Mouse (Mus musculus) ES-E14 (cell line): ENCODE measurements around the gene Ubxn10. TPM values are rescaled to one million over a fixed set of nuclear protein-coding genes. Genes with fewer than 3 reads are reported as not detected.

Experiments
- DNase-seq: peaks from one replicate; pipeline ENCODE4 v3.0.0-alpha.2; 2013; ENCODE audit warnings: low read depth, low spot score
- H3K27ac ChIP-seq: 2 replicates; pipeline ENCODE4 v1.5.1; 2012; ENCODE audit warnings: low read depth, mild to moderate bottlenecking, low read length, moderate library complexity, mixed read lengths; ENCODE audit not compliant: poor library complexity, insufficient read depth, severe bottlenecking
- H3K36me3 ChIP-seq: 2 replicates; pipeline ENCODE4 v1.6.1; 2012; ENCODE audit warnings: mild to moderate bottlenecking, low read length, moderate library complexity, mixed read lengths; ENCODE audit not compliant: control insufficient read depth, poor library complexity, insufficient read depth, severe bottlenecking
- H3K4me1 ChIP-seq, 2 experiments: fragments of 150-350 bp in 1 of 2; sonication (generic) in 1 of 2; 2 replicates each; pipeline ENCODE4 v1.6.1; 2012; ENCODE audit warnings: low read length in 2 of 2, mild to moderate bottlenecking in 1 of 2, mixed read lengths in 1 of 2; ENCODE audit not compliant: control insufficient read depth in 2 of 2, insufficient read depth in 2 of 2, poor library complexity in 1 of 2
- H3K4me3 ChIP-seq, 2 experiments: fragments of 150-350 bp in 1 of 2; sonication (generic) in 1 of 2; 2 replicates each; pipeline ENCODE4 v1.5.1; 2012; ENCODE audit warnings: low read length in 2 of 2, low read depth in 1 of 2, mild to moderate bottlenecking in 1 of 2, mixed read lengths in 1 of 2; ENCODE audit not compliant: insufficient read depth in 1 of 2, poor library complexity in 1 of 2, severe bottlenecking in 1 of 2
- H3K9ac ChIP-seq: 2 replicates; pipeline ENCODE4 v1.6.1; 2012; ENCODE audit warnings: low read depth, mild to moderate bottlenecking, low read length, mixed read lengths; ENCODE audit not compliant: poor library complexity, insufficient read depth, severe bottlenecking
- H3K9me3 ChIP-seq: fragments of 150-350 bp; sonication (generic); 2 replicates; pipeline ENCODE4 v1.6.1; 2012; ENCODE audit warnings: low read depth, mild to moderate bottlenecking, low read length; ENCODE audit not compliant: control insufficient read depth, insufficient read depth
- CHD2 ChIP-seq: IDR thresholded peaks from 2 replicates; pipeline ENCODE4 v1.6.1; 2014; ENCODE audit warnings: mild to moderate bottlenecking, low read depth, low read length, inconsistent platforms
- HCFC1 ChIP-seq: IDR thresholded peaks from 2 replicates; pipeline ENCODE4 v1.6.1; 2012; ENCODE audit warnings: low read length, inconsistent platforms, borderline replicate concordance; ENCODE audit not compliant: insufficient read depth
- MAFK ChIP-seq: IDR thresholded peaks from 2 replicates; pipeline ENCODE4 v1.6.1; 2014; ENCODE audit warnings: mild to moderate bottlenecking, low read depth, low read length, inconsistent platforms; ENCODE audit not compliant: insufficient read depth
- ZC3H11A ChIP-seq: IDR thresholded peaks from 2 replicates; pipeline ENCODE4 v1.6.1; 2012; ENCODE audit warnings: low read depth, mild to moderate bottlenecking, inconsistent platforms, low read length, borderline replicate concordance
- ZNF384 ChIP-seq: IDR thresholded peaks from 2 replicates; pipeline ENCODE4 v1.6.1; 2012; ENCODE audit warnings: low read depth, low read length, inconsistent platforms
- in situ Hi-C, 2 experiments: fragments of 600-800 bp; cut with MboI; formaldehyde crosslinking; loops; one replicate each; pipeline ENCODE4 v1.15.1; 2025; ENCODE audit warnings: low sequenced_read_pairs in 2 of 2, inconsistent platforms in 1 of 2; ENCODE audit not compliant: unreplicated experiment in 2 of 2
- total RNA-seq: library from RNA; depleted of rRNA; stranded (reverse); fragments of 300-350 nt; gene quantifications from 2 replicates; pipeline ENCODE4 v1.2.3, GENCODE M21; 2012

Ubxn10 gene
- total RNA-seq, 1 experiment = 1.1 TPM

DNA sequence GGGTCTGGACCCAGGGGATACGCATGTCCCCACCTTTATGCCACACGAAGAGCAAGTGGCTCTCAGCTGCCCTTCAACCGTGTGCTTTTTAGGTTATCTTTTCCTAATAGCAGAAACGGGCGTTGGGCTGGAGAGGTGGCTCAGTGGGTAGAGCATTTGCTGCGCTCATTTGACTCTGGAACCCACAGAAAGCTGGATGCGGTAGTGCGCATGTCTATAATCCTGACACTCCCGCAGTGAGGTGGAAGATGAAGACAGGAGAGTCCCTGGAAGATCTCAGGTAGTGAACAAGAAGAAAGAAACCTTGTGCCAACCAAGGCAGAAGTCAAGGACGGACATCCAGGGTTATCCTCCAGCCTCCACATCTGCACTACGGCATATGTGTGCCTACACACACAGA, 27.7 kb downstream of the Ubxn10 start:
- Histone ChIP-seq H3K27ac (no peak overlapping the region), H3K9ac (no peak overlapping the region), H3K36me3 (no peaks in the 10 kb centered on the region), H3K4me1 (peaks cover 3 to 24% of the 10 kb centered on the region in 2 experiments; a peak in 3 of 4 replicates), H3K9me3 (no peaks in the 10 kb centered on the region), H3K4me3 (no peak overlapping the region)
- DNase-seq = no peak
- TF ChIP-seq ZNF384 = no peak
- no peak for TF ChIP-seq HCFC1
- TF ChIP-seq MAFK = no peak
- TF ChIP-seq ZC3H11A = no peak
- no peak for TF ChIP-seq CHD2
- in situ Hi-C loops = loop anchor here in 1 of 2 experiments (10.0 kb wide), 1 partner anchor 264 kb away; no protein-coding TSS in a partner anchor

GRCm38 (mm10) chr4:138708636-138709035, 28.3 kb downstream of the Ubxn10 start:
- H3K4me3 ChIP-seq = 0 out of 4 replicates have a peak overlapping the region, but pooled peaks of 1 of the 2 experiments have one; percentile 7
- TF ChIP-seq ZC3H11A (no peak), CHD2 (no peak), MAFK (no peak), ZNF384 (no peak), HCFC1 (no peak)

DNA sequence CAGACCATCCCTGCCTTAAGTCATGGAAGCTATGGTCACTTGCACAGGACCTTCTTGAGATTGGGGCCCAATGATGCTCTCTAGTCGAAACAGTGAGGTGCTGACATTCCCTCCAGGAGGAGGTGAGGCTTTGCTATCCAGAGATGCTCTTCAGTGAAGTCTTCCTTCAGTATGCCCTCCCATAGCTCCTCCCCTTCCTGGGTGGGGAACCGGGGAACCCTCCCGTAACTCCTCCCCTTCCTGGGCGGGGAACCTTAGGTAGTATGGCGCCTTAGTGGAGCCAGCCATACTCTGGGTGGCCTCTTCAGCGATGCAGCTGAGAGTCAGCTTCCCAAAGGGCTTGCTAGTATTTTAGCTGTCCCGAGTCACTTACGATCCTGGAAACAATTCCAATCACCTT, 30.3 kb downstream of the Ubxn10 start:
- H3K4me1 ChIP-seq = peaks cover 3 to 30% of the 10 kb centered on the region in 2 experiments; a peak in 3 of 4 replicates
- H3K9me3 ChIP-seq = no peaks in the 10 kb centered on the region
- no peaks in the 10 kb centered on the region for H3K36me3 ChIP-seq
- H3K9ac ChIP-seq = peak overlapping the region; percentile 9
- peak overlapping the region; percentile 63 to 78 for H3K4me3 ChIP-seq
- DNase-seq = no peak
- H3K27ac ChIP-seq = no peak overlapping the region
- TF ChIP-seq ZC3H11A (no peak), MAFK (no peak), HCFC1 (no peak), CHD2 (no peak), ZNF384 (no peak)
- in situ Hi-C loops = loop anchor here in 1 of 2 experiments (10.0 kb wide), 1 partner anchor 262 kb away; no protein-coding TSS in a partner anchor

More at GRCm38 (mm10) chr4:138708636-138709035, 28.3 kb downstream of the Ubxn10 start:
- Histone ChIP-seq H3K27ac (no peak overlapping the region), H3K9ac (no peak overlapping the region), H3K9me3 (no peaks in the 10 kb centered on the region), H3K36me3 (no peaks in the 10 kb centered on the region), H3K4me1 (peaks cover 3 to 25% of the 10 kb centered on the region in 2 experiments; a peak in 3 of 4 replicates)
- DNase-seq = no peak
- in situ Hi-C loops = loop anchor here in 1 of 2 experiments (10.0 kb wide), 1 partner anchor 264 kb away; no protein-coding TSS in a partner anchor

DNA sequence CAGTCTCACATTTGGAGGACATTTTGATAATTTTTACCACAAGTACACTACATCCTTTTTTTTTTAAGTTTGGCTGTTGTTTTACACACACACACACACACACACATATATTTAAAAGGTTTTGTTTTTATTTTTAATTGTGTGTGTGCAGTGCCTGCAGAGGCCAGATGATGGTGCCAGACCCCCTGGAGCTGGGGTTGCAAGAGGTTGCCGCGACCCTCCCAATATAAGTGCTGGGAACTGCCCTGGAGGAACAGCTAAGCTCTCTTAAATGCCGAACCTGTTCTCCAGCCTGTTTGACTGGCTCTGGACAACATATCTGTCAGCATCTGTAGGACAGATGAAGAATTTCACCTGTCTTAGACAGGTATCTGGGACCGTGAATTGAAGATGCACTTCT, 32.8 kb downstream of the Ubxn10 start:
- in situ Hi-C loops = loop anchor here in 1 of 2 experiments (10.0 kb wide), 1 partner anchor 259 kb away; no protein-coding TSS in a partner anchor
- no peak overlapping the region for H3K27ac ChIP-seq

GRCm38 (mm10) chr4:138703591-138703990, 33.4 kb downstream of the Ubxn10 start:
- Histone ChIP-seq H3K4me1 (peaks cover 6 to 28% of the 10 kb centered on the region in 2 experiments; a peak in 3 of 4 replicates), H3K36me3 (no peaks in the 10 kb centered on the region), H3K4me3 (no peak overlapping the region), H3K9me3 (no peaks in the 10 kb centered on the region), H3K27ac (no peak overlapping the region), H3K9ac (no peak overlapping the region)
- in situ Hi-C loops = loop anchor here in 1 of 2 experiments (10.0 kb wide), 1 partner anchor 259 kb away; no protein-coding TSS in a partner anchor
- TF ChIP-seq ZNF384 (no peak), CHD2 (no peak), ZC3H11A (no peak), MAFK (no peak), HCFC1 (no peak)
- DNase-seq = no peak

More for the DNA sequence above, 32.8 kb downstream of the Ubxn10 start:
- TF ChIP-seq ZC3H11A = no peak
- TF ChIP-seq MAFK = no peak
- TF ChIP-seq CHD2 = no peak
- TF ChIP-seq ZNF384 = no peak
- H3K9me3 ChIP-seq = no peaks in the 10 kb centered on the region
- H3K9ac ChIP-seq = no peak overlapping the region
- peaks cover 6 to 28% of the 10 kb centered on the region in 2 experiments; a peak in 3 of 4 replicates for H3K4me1 ChIP-seq
- H3K36me3 ChIP-seq = no peaks in the 10 kb centered on the region
- no peak for DNase-seq
- H3K4me3 ChIP-seq = no peak overlapping the region
